ENCODE assay signal across 8 mouse cellular contexts in genomic region chr9:119102783-119103113, GRCm38 (mm10). TPM values are rescaled to one million over a fixed set of nuclear protein-coding genes. Genes with fewer than 3 reads are reported as not detected.
A peak's percentile ranks its signal among the peaks of the same experiment; 100 is the strongest.
DNase-seq lines count a peak whose midpoint lies in the region; ATAC-seq and TF ChIP-seq lines count a peak whose summit lies in the region.

No protein-coding gene starts in this region.

- no peaks in the 10 kb centered on the region for H3K9me3 ChIP-seq in neural tube, embryonic 11.5 days (ENCODE audit: control insufficient read depth, low read length)
- H3K9me3 ChIP-seq in liver, embryonic 11.5 days (ENCODE audit: control insufficient read depth, low read length): no peaks in the 10 kb centered on the region
- no peaks in the 10 kb centered on the region for H3K9me3 ChIP-seq in stomach, postnatal 0 days (ENCODE audit: control insufficient read depth, low read length)

- peak overlapping the region; percentile 61 for H3K4me3 ChIP-seq in cerebellum, adult 2 months (replicated peaks; ENCODE audit: insufficient read depth, low read depth, low read length)
- H3K4me3 ChIP-seq in neural tube, embryonic 11.5 days (ENCODE audit: low read depth, low read length): peak overlapping the region; percentile 55
- H3K4me3 ChIP-seq in liver, embryonic 11.5 days (ENCODE audit: low read depth, low read length): peak overlapping the region; percentile 67
- peak overlapping the region; percentile 59 for H3K4me3 ChIP-seq in stomach, postnatal 0 days (ENCODE audit: low read depth, low read length)

- no peaks in the 10 kb centered on the region for H3K36me3 ChIP-seq in neural tube, embryonic 11.5 days (ENCODE audit: control insufficient read depth, insufficient read depth, low read length)
- no peaks in the 10 kb centered on the region for H3K36me3 ChIP-seq in liver, embryonic 11.5 days (ENCODE audit: control insufficient read depth, insufficient read depth, low read length)
- H3K36me3 ChIP-seq in stomach, postnatal 0 days (ENCODE audit: control insufficient read depth, insufficient read depth, low read length): no peaks in the 10 kb centered on the region

- TF ChIP-seq CTCF in cerebellum, adult 2 months (IDR thresholded peaks at IDR 0.05; ENCODE audit: borderline replicate concordance, insufficient read depth, low read depth, low read length): no peak
- no peak for TF ChIP-seq CTCF in stomach, postnatal 0 days (IDR thresholded peaks at IDR 0.05; ENCODE audit: low read depth)

- no peak for TF ChIP-seq EP300 in stomach, postnatal 0 days (optimal IDR thresholded peaks at IDR 0.05)

- peak overlapping the region; percentile 75 for H3K4me2 ChIP-seq in neural tube, embryonic 11.5 days (ENCODE audit: low read depth)
- peak overlapping the region; percentile 91 for H3K4me2 ChIP-seq in liver, embryonic 11.5 days
- H3K4me2 ChIP-seq in stomach, postnatal 0 days (replicated peaks; ENCODE audit: low read depth): peak overlapping the region; percentile 93

- 0 out of 2 replicates have a peak overlapping the region, but pooled peaks have one; percentile 47 for H3K9ac ChIP-seq in neural tube, embryonic 11.5 days (ENCODE audit: low read length)
- H3K9ac ChIP-seq in liver, embryonic 11.5 days (ENCODE audit: low read depth, low read length): peak overlapping the region; percentile 3; the same call in 1 of the 2 replicates
- H3K9ac ChIP-seq in stomach, postnatal 0 days (ENCODE audit: low read length): peak overlapping the region; percentile 47

- WGBS in cerebellum, adult 2 months: 3% methylated on average over 19 of the region's 19 CpGs
- 4% methylated on average over 19 of the region's 19 CpGs for WGBS in neural tube, embryonic 11.5 days
- 2% methylated on average over 19 of the region's 19 CpGs for WGBS in liver, embryonic 11.5 days
- 3% methylated on average over 19 of the region's 19 CpGs for WGBS in stomach, postnatal 0 days

- TF ChIP-seq POLR2A in cerebellum, adult 2 months (IDR thresholded peaks at IDR 0.05; ENCODE audit: borderline replicate concordance, insufficient read depth, low read length): no peak

- no peak overlapping the region for H3K27ac ChIP-seq in cerebellum, adult 2 months (ENCODE audit: insufficient read depth, low read length)
- H3K27ac ChIP-seq in neural tube, embryonic 11.5 days (ENCODE audit: low read depth, low read length): no peak overlapping the region
- no peak overlapping the region for H3K27ac ChIP-seq in liver, embryonic 11.5 days (ENCODE audit: low read depth, low read length)
- no peak overlapping the region for H3K27ac ChIP-seq in stomach, postnatal 0 days (replicated peaks)

- no peak for ATAC-seq in neural tube, embryonic 11.5 days (ENCODE audit: insufficient read depth, low FRiP score, low TSS enrichment)
- ATAC-seq in liver, embryonic 11.5 days (replicated peaks; ENCODE audit: low FRiP score): no peak
- ATAC-seq in stomach, postnatal 0 days (ENCODE audit: low FRiP score, low TSS enrichment): no peak

- no peaks in the 10 kb centered on the region for H3K27me3 ChIP-seq in cerebellum, adult 2 months (ENCODE audit: control insufficient read depth, insufficient read depth, low read length)
- no peaks in the 10 kb centered on the region for H3K27me3 ChIP-seq in neural tube, embryonic 11.5 days (ENCODE audit: control insufficient read depth, insufficient read depth, low read length)
- H3K27me3 ChIP-seq in liver, embryonic 11.5 days (replicated peaks; ENCODE audit: control insufficient read depth, insufficient read depth, low read length): peaks cover 8% of the 10 kb centered on the region
- H3K27me3 ChIP-seq in stomach, postnatal 0 days (ENCODE audit: control insufficient read depth, insufficient read depth, low read length): no peaks in the 10 kb centered on the region

- intact Hi-C loops in left cerebral cortex, postnatal 10 days (cut with DNase I): no loop called here

- DNase-seq in cerebellum, adult 2 months: no peak
- DNase-seq in cerebellum, adult 11 months: no peak
- no peak for DNase-seq in neural tube, embryonic 11.5 days (ENCODE audit: low spot score)
- DNase-seq in neural tube, embryonic 10.5 days (ENCODE audit: extremely low spot score, low spot score): no peak
- DNase-seq in liver, embryonic 11.5 days (ENCODE audit: low spot score): no peak
- no peak for DNase-seq in stomach, postnatal 0 days (ENCODE audit: low spot score)
- no peak for DNase-seq in left cerebral cortex, postnatal 10 days (ENCODE audit: extremely low spot score in 1 of 2, low spot score in 2 of 2)
- DNase-seq in right cerebral cortex, postnatal 25 days: no peak

- no peaks in the 10 kb centered on the region for H3K4me1 ChIP-seq in cerebellum, adult 2 months (ENCODE audit: control insufficient read depth, insufficient read depth, low read length)
- 0 out of 2 replicates have a peak, but pooled peaks cover 5% of the 10 kb centered on the region for H3K4me1 ChIP-seq in neural tube, embryonic 11.5 days (ENCODE audit: control insufficient read depth, insufficient read depth, low read length)
- no peaks in the 10 kb centered on the region; the same call in 1 of the 2 replicates for H3K4me1 ChIP-seq in liver, embryonic 11.5 days (replicated peaks; ENCODE audit: control insufficient read depth, insufficient read depth, low read length)
- no peaks in the 10 kb centered on the region for H3K4me1 ChIP-seq in stomach, postnatal 0 days (replicated peaks; ENCODE audit: control insufficient read depth, insufficient read depth)

RNA-seq across cellular contexts. Expression of gene Dlec1, which starts 0.5 kb away (rescaled TPM):
- 1.2 and 2.1 TPM in 2 replicates for polyA plus RNA-seq in cerebellum, adult 2 months (2012; rRNA removed)
- polyA plus RNA-seq in neural tube, embryonic 11.5 days (2014; fragmentation: Nextera tagmentation; extraction: Ambion mirVana): 0.92 and 0.97 TPM in 2 replicates
- polyA plus RNA-seq in liver, embryonic 11.5 days (2014; fragmentation: Nextera tagmentation; extraction: Ambion mirVana): 0.14 and 0.34 TPM in 2 replicates
- 0.18 TPM in 2 replicates for polyA plus RNA-seq in stomach, postnatal 0 days (2015; fragmentation: Nextera tagmentation; extraction: Ambion mirVana)
- total RNA-seq in left cerebral cortex, postnatal 10 days (2021): 1 to 10 TPM; 1.1 to 1.2 TPM

RNA-seq across cellular contexts. Expression of gene Plcd1, which starts 9.4 kb away (rescaled TPM):
- 14.7 and 16.3 TPM in 2 replicates for polyA plus RNA-seq in cerebellum, adult 2 months (2012; rRNA removed)
- 26.3 and 30.5 TPM in 2 replicates for polyA plus RNA-seq in neural tube, embryonic 11.5 days (2014; fragmentation: Nextera tagmentation; extraction: Ambion mirVana)
- 4.9 and 5.5 TPM in 2 replicates for polyA plus RNA-seq in liver, embryonic 11.5 days (2014; fragmentation: Nextera tagmentation; extraction: Ambion mirVana)
- 35.3 and 39.2 TPM in 2 replicates for polyA plus RNA-seq in stomach, postnatal 0 days (2015; fragmentation: Nextera tagmentation; extraction: Ambion mirVana)
- 10 to 100 TPM; 10.1 to 11.9 TPM for total RNA-seq in left cerebral cortex, postnatal 10 days (2021)

RNA-seq across cellular contexts. Expression of gene Vill, which starts 50.2 kb away (rescaled TPM):
- polyA plus RNA-seq in cerebellum, adult 2 months (2012; rRNA removed): 0.47 and 0.57 TPM in 2 replicates
- 12.1 and 12.2 TPM in 2 replicates for polyA plus RNA-seq in neural tube, embryonic 11.5 days (2014; fragmentation: Nextera tagmentation; extraction: Ambion mirVana)
- polyA plus RNA-seq in liver, embryonic 11.5 days (2014; fragmentation: Nextera tagmentation; extraction: Ambion mirVana): 20.0 and 22.7 TPM in 2 replicates
- 55.0 and 61.3 TPM in 2 replicates for polyA plus RNA-seq in stomach, postnatal 0 days (2015; fragmentation: Nextera tagmentation; extraction: Ambion mirVana)
- total RNA-seq in left cerebral cortex, postnatal 10 days (2021): 1 to 10 TPM; 4.9 TPM

RNA-seq across cellular contexts. Expression of gene Acaa1b, which starts 54.1 kb away (rescaled TPM):
- 0.52 and 1.2 TPM in 2 replicates for polyA plus RNA-seq in cerebellum, adult 2 months (2012; rRNA removed)
- polyA plus RNA-seq in neural tube, embryonic 11.5 days (2014; fragmentation: Nextera tagmentation; extraction: Ambion mirVana): 1.2 and 1.4 TPM in 2 replicates
- polyA plus RNA-seq in liver, embryonic 11.5 days (2014; fragmentation: Nextera tagmentation; extraction: Ambion mirVana): 0.34 and 0.63 TPM in 2 replicates
- 10.7 and 11.2 TPM in 2 replicates for polyA plus RNA-seq in stomach, postnatal 0 days (2015; fragmentation: Nextera tagmentation; extraction: Ambion mirVana)
- 1 to 10 TPM; 2.2 to 3.3 TPM for total RNA-seq in left cerebral cortex, postnatal 10 days (2021)

RNA-seq across cellular contexts. Expression of gene Gm47289, which starts 56.2 kb away (rescaled TPM):
- polyA plus RNA-seq in cerebellum, adult 2 months (2012; rRNA removed): not detected in 2 replicates
- polyA plus RNA-seq in neural tube, embryonic 11.5 days (2014; fragmentation: Nextera tagmentation; extraction: Ambion mirVana): not detected in 2 replicates
- polyA plus RNA-seq in liver, embryonic 11.5 days (2014; fragmentation: Nextera tagmentation; extraction: Ambion mirVana): not detected in 2 replicates
- polyA plus RNA-seq in stomach, postnatal 0 days (2015; fragmentation: Nextera tagmentation; extraction: Ambion mirVana): not detected in 2 replicates
- not detected for total RNA-seq in left cerebral cortex, postnatal 10 days (2021)
